Mouse (Mus musculus): ENCODE data around the gene Ammecr1. TPM values are rescaled to one million over a fixed set of nuclear protein-coding genes. Genes with fewer than 3 reads are reported as not detected.

The Ammecr1 gene
- polyA plus RNA-seq, 1 experiment = 0.47 TPM

- DNase-seq = no peak
- 76% methylated on average over 3 of the region's 3 CpGs for WGBS
- TF ChIP-seq POLR2A (IDR thresholded peaks at IDR 0.05; ENCODE audit: low read depth, low read length) (no peak), CTCF (conservative IDR thresholded peaks at IDR 0.05; ENCODE audit: insufficient read depth, insufficient read length, low read depth, low read length) (no peak)
Observed at GRCm38 (mm10) chrX:142984170-142984569, 17.6 kb upstream of the Ammecr1 start.

GRCm38 (mm10) chrX:142983638-142984037 lies 17.1 kb upstream of the Ammecr1 start:
- WGBS = 26% methylated on average over 6 of the region's 6 CpGs
- TF ChIP-seq POLR2A (IDR thresholded peaks at IDR 0.05; ENCODE audit: low read depth, low read length) = no peak
- TF ChIP-seq CTCF (conservative IDR thresholded peaks at IDR 0.05; ENCODE audit: insufficient read depth, insufficient read length, low read depth, low read length) = no peak
- Histone ChIP-seq H3K36me3 (ENCODE audit: control insufficient read depth, insufficient read depth, low read length) (no peaks in the 10 kb centered on the region), H3K4me3 (ENCODE audit: insufficient read depth, low read depth, low read length) (no peak overlapping the region), H3K4me1 (ENCODE audit: control insufficient read depth, insufficient read depth, low read length) (no peaks in the 10 kb centered on the region), H3K27ac (ENCODE audit: insufficient read depth, low read depth, low read length) (no peak overlapping the region), H3K27me3 (replicated peaks; ENCODE audit: control insufficient read depth, insufficient read depth, low read length) (no peaks in the 10 kb centered on the region)
- no peak for DNase-seq

More at GRCm38 (mm10) chrX:142984170-142984569, 17.6 kb upstream of the Ammecr1 start:
- Histone ChIP-seq H3K4me3 (ENCODE audit: insufficient read depth, low read depth, low read length) (no peak overlapping the region), H3K27me3 (replicated peaks; ENCODE audit: control insufficient read depth, insufficient read depth, low read length) (no peaks in the 10 kb centered on the region), H3K36me3 (ENCODE audit: control insufficient read depth, insufficient read depth, low read length) (no peaks in the 10 kb centered on the region), H3K27ac (ENCODE audit: insufficient read depth, low read depth, low read length) (no peak overlapping the region), H3K4me1 (ENCODE audit: control insufficient read depth, insufficient read depth, low read length) (no peaks in the 10 kb centered on the region)

- no peaks in the 10 kb centered on the region for H3K4me1 ChIP-seq (ENCODE audit: control insufficient read depth, insufficient read depth, low read length)
- DNase-seq = no peak
- H3K27me3 ChIP-seq (replicated peaks; ENCODE audit: control insufficient read depth, insufficient read depth, low read length) = no peaks in the 10 kb centered on the region
- H3K27ac ChIP-seq (ENCODE audit: insufficient read depth, low read depth, low read length) = no peak overlapping the region
- WGBS = 96% methylated on average over 3 of the region's 3 CpGs
- no peak for TF ChIP-seq POLR2A (IDR thresholded peaks at IDR 0.05; ENCODE audit: low read depth, low read length)
- no peak for TF ChIP-seq CTCF (conservative IDR thresholded peaks at IDR 0.05; ENCODE audit: insufficient read depth, insufficient read length, low read depth, low read length)
- no peak overlapping the region for H3K4me3 ChIP-seq (ENCODE audit: insufficient read depth, low read depth, low read length)
- no peaks in the 10 kb centered on the region for H3K36me3 ChIP-seq (ENCODE audit: control insufficient read depth, insufficient read depth, low read length)
Observed at GRCm38 (mm10) chrX:142981530-142982130, 15.1 kb upstream of the Ammecr1 start.

- H3K27ac ChIP-seq (ENCODE audit: insufficient read depth, low read depth, low read length) = no peak overlapping the region
- no peaks in the 10 kb centered on the region for H3K4me1 ChIP-seq (ENCODE audit: control insufficient read depth, insufficient read depth, low read length)
- TF ChIP-seq POLR2A (IDR thresholded peaks at IDR 0.05; ENCODE audit: low read depth, low read length) = no peak
- no peak for TF ChIP-seq CTCF (conservative IDR thresholded peaks at IDR 0.05; ENCODE audit: insufficient read depth, insufficient read length, low read depth, low read length)
- no peaks in the 10 kb centered on the region for H3K36me3 ChIP-seq (ENCODE audit: control insufficient read depth, insufficient read depth, low read length)
- no peak for DNase-seq
- H3K4me3 ChIP-seq (ENCODE audit: insufficient read depth, low read depth, low read length) = no peak overlapping the region
- 78% methylated on average over 2 of the region's 2 CpGs for WGBS
- H3K27me3 ChIP-seq (replicated peaks; ENCODE audit: control insufficient read depth, insufficient read depth, low read length) = no peaks in the 10 kb centered on the region
Observed at GRCm38 (mm10) chrX:142980855-142981529, 14.5 kb upstream of the Ammecr1 start.

- Histone ChIP-seq H3K4me1 (ENCODE audit: control insufficient read depth, insufficient read depth, low read length) (no peaks in the 10 kb centered on the region), H3K4me3 (ENCODE audit: insufficient read depth, low read depth, low read length) (no peak overlapping the region), H3K27me3 (replicated peaks; ENCODE audit: control insufficient read depth, insufficient read depth, low read length) (no peaks in the 10 kb centered on the region), H3K27ac (ENCODE audit: insufficient read depth, low read depth, low read length) (no peak overlapping the region), H3K36me3 (ENCODE audit: control insufficient read depth, insufficient read depth, low read length) (no peaks in the 10 kb centered on the region)
- TF ChIP-seq POLR2A (IDR thresholded peaks at IDR 0.05; ENCODE audit: low read depth, low read length) (no peak), CTCF (conservative IDR thresholded peaks at IDR 0.05; ENCODE audit: insufficient read depth, insufficient read length, low read depth, low read length) (no peak)
- no peak for DNase-seq
- WGBS = 27% methylated on average over 4 of the region's 4 CpGs
Observed at GRCm38 (mm10) chrX:142979224-142979623, 12.7 kb upstream of the Ammecr1 start.

GRCm38 (mm10) chrX:142972443-142972970 lies 6.0 kb upstream of the Ammecr1 start:
- WGBS = 44% methylated on average over 7 of the region's 7 CpGs
- Histone ChIP-seq H3K4me1 (ENCODE audit: control insufficient read depth, insufficient read depth, low read length) (no peaks in the 10 kb centered on the region), H3K36me3 (ENCODE audit: control insufficient read depth, insufficient read depth, low read length) (no peaks in the 10 kb centered on the region), H3K27me3 (replicated peaks; ENCODE audit: control insufficient read depth, insufficient read depth, low read length) (no peaks in the 10 kb centered on the region), H3K4me3 (ENCODE audit: insufficient read depth, low read depth, low read length) (no peak overlapping the region), H3K27ac (ENCODE audit: insufficient read depth, low read depth, low read length) (no peak overlapping the region)
- no peak for TF ChIP-seq POLR2A (IDR thresholded peaks at IDR 0.05; ENCODE audit: low read depth, low read length)
- no peak for TF ChIP-seq CTCF (conservative IDR thresholded peaks at IDR 0.05; ENCODE audit: insufficient read depth, insufficient read length, low read depth, low read length)
- DNase-seq = no peak

- TF ChIP-seq POLR2A (IDR thresholded peaks at IDR 0.05; ENCODE audit: low read depth, low read length) (no peak), CTCF (conservative IDR thresholded peaks at IDR 0.05; ENCODE audit: insufficient read depth, insufficient read length, low read depth, low read length) (no peak)
- H3K27ac ChIP-seq (ENCODE audit: insufficient read depth, low read depth, low read length) = no peak overlapping the region
- H3K27me3 ChIP-seq (replicated peaks; ENCODE audit: control insufficient read depth, insufficient read depth, low read length) = no peaks in the 10 kb centered on the region
- H3K4me1 ChIP-seq (ENCODE audit: control insufficient read depth, insufficient read depth, low read length) = peaks cover 3% of the 10 kb centered on the region; the same call in 1 of the 2 replicates
- WGBS = 98% methylated on average over 3 of the region's 3 CpGs
- no peak overlapping the region for H3K4me3 ChIP-seq (ENCODE audit: insufficient read depth, low read depth, low read length)
- DNase-seq = no peak
- H3K36me3 ChIP-seq (ENCODE audit: control insufficient read depth, insufficient read depth, low read length) = no peaks in the 10 kb centered on the region
Observed at GRCm38 (mm10) chrX:142971759-142972158, 5.2 kb upstream of the Ammecr1 start.
